Mouse (Mus musculus): Measurements from ENCODE around the gene Fsip1.
"Not testable (repeated sequence)": the region's sequence is repeated elsewhere in the genome, so short reads cannot be mapped to it uniquely, and the experiment has no call there.

Fsip1 gene

DNA sequence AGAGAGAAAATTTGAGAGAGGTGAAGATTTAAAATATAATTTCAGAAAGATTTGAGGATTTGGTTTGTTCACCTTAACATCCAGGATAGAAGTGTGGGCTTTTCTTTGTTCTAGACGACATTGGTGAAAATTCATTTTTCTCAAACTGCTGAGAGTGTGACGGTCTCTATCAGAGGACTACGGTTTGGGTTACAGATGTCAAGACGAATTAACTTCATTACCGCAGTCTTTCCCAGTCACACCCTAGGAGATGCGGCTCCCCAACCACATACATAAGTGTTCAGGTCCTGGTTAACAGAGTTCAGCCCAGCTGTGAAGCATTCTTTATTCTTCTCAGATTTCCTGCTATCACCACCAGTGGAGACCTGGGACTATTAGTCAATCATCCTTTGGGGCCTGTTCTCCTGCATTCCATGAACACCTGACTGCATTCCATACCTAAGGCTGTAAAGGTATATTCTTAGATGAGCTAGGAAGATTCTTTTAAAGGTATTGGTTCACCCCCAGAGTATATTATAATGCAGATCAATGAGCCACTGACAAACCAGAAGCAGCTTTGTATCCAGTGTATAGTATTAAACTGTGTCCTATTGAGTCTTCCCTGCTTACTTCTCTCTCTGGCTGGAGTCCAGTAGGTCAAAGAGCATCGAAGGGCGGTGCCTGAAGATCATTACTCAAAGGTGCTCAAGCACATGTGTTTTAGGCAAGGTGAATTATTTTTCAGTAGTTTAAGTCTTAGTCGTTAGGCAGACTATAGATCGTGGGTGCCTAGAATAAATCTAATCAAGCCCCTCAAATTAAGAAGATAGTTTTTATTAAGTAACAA is 82.0 kb downstream of the Fsip1 start:
- DNase-seq, result no peak

DNA sequence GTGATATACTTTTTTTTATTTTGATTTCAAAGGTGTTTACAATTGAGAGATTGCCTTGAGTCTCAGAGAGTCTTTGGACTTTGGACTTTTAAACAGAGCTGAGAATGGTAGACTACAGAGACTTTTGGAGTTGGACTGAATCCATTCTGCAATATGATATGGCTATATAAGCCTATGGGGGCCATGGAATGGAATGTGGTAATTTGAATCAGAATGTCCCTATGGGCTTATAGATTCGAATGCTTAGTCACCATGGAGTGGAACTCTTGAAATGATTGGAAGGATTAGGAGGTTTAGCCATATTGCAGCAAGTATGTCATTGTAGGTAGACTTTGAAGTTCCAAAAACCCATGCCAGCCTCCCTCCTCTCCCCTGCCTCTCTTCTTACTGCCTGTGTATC is 88.5 kb downstream of the Fsip1 start:
- no peak for DNase-seq

DNA sequence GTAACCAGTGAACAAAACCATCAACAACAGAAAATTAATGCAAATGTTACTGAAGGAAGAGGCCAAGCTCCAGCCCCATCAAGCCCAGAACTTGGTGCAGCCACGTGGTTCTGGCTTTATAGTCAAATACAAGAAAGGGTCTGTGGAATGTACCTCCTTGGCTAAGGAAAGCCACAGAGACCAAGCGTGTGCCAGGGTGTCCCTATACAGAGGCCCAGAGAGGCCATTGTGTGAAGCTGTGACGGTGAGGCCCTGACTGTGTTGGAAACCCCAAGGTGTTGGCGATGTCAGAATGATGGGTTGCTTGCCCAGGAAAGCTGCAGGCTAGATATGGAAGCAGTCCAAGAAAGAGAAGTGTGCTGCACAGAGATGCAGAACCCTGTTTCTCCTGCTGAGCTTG is 89.0 kb downstream of the Fsip1 start:
- DNase-seq, result peak in 1 of 2 experiments; percentile 15

DNA sequence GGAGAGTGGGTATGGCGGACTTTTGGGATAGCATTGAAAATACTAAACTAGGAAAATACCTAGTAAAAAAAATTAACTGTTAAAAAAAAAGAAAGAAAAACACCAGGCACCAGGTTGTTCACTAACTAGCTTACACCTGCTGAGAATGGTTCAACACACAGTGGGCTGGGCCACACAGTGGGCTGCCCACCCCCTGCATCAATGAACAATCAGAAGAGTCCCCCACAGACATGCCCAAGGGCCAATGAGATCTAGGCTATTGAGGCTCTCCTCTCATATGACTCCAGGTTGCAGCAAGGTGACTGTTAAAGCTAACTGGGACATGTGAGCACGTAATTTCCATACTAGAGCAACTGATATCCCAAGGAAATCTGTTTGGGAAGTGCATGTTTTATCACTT is 91.1 kb downstream of the Fsip1 start:
- no peak for DNase-seq

DNA sequence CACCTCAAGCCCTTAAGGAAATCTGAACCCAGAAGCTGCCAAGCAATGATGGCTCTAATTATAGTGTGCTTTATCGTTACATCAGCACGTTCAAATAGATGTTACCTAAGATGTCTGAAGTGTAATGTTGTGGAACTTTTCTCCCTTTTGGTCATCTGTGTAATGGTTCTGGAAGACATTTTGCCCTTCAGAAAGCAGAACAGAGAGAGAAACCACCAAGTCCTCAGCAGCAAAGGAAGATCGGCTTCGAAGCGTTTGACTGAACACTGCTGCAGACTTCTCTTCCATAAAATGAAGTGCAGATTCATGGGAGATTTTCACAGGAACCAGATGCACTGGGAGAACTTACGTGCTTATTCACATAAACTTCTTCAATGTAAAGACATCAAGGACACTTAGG is 92.6 kb downstream of the Fsip1 start:
- DNase-seq, result no peak

DNA sequence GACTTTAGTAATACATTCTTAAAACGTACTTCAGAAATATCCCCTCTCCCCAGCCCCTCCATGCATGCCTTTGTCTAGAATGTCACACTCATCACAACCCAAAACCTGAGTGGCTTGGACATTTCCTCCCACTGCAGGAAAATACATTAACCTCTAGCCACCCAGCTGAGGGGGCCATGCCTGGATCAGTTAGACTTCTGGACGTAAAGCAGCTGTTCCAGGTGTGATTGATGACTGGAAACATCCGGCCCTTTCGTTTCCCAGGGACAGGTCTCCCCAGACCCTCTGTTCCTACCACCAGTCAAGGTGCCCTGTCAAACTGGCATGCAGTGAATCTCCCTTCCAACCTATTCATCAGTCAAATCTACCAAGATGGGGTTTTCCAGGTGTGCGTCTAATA is 94.3 kb downstream of the Fsip1 start:
- DNase-seq, result no peak

DNA sequence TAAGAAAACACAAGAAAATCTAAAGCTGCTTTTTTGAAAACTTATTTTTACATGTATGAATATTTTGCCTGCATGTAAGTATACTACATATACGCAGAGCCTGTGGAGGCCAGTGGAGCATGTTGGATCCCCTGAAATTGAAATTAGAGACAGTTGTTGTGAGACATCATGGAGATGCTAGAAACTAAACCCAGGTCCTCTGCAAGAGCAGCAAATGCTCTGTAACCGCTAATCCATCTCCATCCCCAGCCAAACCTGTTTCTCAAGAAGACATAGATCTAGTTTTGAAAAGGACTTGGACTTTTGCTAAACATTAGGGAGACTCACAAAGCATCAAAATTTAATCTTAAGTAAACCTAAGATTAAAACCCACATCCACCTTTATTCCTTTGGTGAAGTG is 95.8 kb downstream of the Fsip1 start:
- no peak for DNase-seq

DNA sequence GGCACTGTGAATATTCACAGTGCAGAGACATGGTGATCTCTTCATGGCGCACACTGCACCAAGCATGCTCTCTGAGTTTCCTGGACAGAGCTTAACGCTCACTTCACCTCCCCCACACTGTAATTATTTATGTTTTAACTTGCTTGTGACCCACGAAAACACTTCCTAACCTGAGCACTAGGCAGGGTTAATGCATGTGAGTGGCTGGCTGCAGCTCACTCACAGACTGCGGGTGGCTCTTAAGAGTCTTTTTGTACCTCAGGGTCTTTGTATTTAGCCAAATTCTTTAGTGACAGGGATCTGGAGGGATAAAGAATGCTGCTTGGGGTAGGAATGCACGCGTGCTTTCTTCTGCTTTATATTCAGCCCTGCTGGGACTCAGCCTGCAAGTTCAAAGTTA is 96.2 kb downstream of the Fsip1 start:
- no peak for DNase-seq

DNA sequence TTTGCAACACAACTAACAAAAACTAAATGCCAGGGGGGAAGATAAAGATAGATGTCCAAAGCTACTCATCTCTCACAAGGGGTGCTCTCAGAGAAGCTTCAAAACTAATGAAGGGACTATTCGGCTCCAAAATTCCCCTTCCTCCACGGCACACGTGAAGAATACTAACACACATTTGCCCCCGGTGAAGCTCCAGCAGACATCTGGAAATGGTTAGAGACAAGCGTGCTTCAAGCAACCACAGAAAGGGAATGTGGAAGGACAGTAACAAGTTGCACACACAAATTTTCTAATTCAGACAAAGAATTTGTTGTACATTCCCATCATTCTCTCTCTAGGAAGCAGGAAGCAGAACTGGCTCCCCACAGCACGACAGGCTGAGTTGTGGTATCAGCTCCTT is 97.6 kb downstream of the Fsip1 start:
- DNase-seq, result no peak

DNA sequence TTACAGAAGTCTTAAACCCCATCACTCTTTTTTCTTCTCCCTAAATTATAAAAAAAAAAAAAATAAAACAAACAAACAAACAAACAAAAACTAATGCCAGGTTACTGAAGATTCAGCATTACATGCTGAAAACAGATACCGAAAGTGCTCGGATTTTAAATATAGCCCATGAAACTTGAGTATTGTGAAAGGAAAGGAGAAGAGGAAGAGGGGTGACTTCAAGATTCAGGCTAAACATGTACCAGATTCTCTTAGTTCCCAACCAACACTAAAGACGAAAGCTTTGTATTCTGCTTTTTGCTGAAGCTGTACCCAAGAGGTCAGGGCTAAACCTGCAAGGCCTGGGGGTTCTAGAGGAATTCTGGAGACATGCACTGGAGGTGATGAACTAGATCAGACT is 98.7 kb downstream of the Fsip1 start:
- no peak for DNase-seq

DNA sequence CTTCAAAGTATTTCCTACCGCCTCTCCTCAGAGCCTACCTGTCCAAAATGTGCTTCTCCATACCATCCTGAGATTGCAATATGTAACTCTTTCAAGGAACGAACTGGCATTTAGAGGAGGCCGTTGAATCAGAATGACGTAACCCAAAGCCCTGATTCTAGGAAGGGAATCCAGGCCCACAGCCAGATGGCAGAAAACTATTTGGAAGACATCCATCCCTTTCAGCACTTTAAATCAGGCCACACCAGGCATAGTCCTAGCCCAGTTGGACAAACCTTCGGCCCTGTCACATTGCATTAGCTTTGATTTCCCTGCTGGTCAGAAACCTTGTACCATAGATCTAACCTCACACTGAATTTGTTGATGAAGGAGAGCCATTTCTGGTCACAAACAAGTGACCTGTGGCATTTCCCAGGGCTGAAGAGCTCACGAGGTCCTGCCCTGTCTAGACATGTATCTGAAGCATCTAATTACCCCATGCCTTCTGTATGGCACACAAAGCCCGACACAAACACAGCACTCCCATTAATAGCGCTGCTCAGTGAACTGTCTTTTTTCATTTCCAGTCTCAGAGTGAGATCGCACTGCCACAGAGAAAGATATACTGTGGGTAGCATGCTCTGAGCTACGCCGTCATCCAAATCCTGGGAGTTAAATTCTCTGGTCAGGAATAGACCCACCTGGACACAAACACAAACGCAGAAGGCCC is 106.8 kb downstream of the Fsip1 start:
- peak; percentile 84 to 90 for DNase-seq

DNA sequence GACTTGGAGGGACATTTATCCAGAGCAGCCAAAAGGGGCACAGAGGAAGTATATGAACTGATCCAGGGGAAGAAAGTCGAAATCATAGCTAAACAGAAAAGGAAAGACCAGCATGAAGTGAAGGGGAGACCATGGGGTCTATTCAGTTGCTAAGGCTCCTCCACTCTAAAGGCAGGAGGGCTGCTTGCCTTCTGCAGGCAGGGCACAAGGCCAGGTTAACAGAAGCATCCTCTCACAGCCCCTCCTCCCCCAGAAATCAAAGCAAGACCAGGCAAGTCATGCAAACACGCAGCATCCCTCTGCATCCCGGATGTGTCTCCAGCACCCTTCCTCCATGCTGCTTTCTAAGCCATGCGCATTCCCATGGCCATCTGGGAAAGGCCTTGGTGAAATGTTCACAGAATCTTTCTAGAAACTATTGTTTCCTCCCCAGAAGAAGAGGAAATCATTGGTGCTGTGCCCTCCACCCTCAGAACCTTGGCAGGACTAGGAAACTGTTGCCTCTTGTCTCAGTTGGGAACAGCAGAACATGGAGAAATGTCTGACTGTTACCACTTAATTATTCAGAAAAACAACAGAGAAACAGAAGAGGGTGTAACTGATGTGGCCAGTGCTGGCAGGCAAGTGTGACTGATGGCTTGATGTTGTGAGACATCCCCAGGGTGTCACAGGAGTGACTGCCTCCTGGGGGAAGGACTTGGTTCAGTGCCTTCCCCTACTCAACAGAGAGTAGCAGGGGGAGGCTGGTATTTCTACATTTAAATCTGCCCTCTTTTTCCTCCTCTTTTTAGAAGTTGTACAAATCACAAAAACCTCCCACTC is 108.2 kb downstream of the Fsip1 start:
- no peak for DNase-seq

DNA sequence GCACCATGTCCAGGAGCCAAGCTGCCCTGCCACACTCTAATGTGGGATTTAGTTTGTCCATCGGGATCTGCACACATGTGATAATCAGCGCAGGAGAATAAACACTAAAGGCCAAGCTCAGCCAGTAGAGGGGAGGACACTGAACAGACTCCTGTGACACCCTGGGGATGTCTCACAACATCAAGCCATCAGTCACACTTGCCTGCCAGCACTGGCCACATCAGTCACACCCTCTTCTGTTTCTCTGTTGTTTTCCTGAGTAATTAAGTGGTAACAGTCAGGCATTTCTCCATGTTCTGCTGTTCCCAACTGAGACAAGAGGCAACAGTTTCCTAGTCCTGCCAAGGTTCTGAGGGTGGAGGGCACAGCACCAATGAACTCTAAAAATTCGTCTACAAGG is 109.0 kb downstream of the Fsip1 start:
- not testable (repeated sequence) for DNase-seq

DNA sequence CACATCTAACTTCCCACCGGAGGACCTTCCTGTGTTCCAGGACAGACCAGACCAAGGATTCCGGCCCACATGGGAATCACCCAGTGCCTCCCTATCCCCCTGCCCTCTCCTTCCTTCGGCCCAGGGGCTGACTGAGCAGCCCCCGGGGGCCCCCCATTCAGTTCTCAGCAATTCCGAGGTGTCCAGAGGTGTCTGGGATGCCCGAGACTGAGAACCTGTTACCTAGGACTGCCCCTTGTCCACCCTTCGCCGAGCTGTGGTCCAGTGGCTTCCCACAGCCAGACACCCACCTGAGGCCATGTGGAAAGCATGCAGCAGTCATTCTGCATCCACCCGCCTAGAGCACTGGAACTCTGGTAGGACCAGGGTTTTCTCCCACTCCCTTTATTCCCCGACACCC is 115.1 kb downstream of the Fsip1 start:
- no peak for DNase-seq

DNA sequence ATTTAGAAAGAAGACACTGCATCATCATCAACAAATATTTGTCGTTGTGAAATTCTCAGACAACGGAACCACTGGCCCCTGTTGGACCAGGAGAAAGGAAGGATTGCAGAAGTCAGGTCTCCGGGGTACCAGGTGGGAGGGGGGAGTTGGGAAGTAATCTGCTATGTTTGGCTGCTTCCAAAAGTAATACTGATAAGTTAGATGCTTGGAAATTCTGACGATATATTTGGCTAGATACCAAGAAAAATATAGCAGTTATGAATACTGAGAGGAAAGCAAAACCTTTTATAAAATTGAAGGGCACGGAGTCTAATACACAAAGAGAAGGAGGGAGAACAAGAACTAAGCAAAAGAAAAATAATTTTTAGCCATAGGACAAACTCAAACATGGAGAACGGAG is 117.5 kb downstream of the Fsip1 start:
- DNase-seq, result no peak

DNA sequence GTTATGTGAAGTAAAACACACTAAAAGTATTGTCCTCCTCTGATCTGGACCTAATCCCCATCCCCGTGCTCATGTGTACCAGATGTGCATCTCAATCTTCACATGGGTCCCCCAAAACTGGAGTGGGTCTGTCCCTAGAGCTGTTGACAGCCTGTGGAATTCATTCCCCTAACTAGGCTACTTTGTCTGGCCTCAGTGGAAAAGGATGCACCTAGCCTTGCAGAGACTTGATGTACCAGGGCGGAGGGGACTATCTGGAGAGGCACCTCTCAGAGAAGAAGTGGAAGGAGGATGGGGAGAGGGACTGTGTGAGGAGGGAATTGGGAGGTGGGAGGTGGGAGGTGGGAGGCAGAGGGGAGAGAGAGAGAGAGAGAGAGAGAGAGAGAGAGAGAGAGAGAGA is 119.0 kb downstream of the Fsip1 start:
- DNase-seq, result no peak

DNA sequence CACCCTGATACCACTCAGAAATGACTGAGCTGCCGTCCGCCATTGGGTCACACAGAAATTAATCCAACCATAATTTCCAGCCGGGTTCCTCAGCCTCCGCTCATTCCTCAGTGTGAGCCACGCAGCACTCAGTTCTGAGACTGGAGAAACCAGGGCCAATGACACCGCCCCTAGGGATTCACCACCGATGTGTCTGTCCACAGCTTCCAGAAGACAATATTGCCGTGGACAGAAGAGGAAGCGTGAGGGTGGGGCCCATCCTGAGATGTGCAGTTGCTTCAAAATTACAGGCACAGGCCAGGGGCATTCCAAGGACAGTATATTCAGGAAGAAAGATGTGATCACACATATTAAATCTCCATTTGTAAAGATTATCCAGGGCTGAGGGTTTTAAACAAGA is 119.7 kb downstream of the Fsip1 start:
- no peak for DNase-seq

DNA sequence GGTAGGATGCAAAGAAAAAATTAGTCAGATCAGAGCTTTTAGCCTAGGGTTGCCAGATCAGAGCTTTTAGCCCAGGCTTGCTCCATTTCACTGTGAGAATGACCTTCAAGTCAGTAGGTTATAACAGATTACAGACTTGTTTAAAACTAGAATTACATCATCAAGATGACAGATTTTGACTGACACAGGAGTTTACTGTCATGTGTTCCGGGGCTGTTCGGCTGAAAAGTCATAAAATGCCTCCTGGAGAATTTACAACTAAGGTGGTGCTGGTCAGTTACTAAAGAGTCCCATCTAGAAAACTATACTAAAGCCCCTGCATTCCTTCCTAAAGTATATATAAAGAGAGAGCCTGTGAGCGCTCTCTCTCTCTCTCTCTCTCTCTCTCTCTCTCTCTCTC is 128.5 kb downstream of the Fsip1 start:
- no peak for DNase-seq

DNA sequence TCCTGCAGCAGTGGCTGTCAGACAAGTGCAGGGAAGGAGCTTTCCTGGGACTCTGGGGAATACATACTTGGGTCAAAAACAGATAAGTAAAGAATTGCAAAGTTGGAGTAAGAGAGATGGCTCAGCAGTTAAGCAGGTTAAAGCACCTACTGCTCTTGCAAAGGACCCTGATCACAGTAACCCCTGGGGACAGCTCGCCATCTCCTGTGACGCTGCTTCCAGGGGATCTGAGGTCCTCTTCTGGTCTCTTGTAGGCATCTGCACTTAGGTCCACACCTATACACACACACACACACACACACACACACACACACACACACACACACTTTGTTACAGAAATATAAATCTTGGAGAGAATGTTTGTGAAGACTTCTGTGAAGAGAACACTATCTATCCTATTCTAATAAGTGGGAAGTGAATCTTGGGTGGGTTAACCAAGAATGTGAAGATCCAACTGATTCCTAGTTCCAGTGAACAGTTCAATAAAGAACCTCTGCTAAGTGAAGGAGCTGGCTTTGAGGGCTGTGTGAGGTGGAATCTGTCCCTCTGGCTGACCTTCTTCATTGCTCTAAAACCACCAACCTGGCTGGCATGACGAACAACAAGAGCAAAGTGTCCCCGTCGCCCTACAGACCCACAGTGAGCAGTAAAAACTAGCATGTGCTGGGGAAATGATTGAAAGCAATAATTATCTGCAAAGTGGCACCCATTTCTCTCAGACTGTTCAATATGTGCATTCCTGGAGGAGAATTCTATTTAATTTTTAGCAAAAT is 129.1 kb downstream of the Fsip1 start:
- DNase-seq, result no peak

DNA sequence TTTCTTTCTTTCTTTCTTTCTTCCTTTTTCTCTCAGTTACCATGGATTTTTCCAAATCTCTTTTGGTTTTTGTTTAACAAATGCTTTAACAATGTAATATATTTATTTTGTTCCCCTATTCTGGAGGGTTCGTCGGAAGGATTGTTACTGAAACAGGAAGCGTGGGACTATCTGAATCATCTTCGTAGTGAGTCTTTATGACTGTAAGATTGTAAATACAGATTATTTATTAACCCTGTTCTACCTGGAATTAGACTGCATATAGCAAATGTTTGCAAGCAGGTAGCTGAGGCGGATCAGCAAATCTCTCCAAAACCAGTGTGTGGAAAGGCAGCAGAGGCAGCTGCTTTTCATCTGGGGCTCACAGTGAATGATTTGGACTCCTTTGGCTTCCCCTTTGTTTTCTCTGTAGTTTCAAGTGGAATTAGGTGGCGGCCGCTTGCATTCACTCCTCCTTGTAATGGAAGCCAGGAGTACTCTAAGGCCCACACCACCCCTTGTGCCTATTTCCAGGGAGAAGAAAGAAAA is 130.8 kb downstream of the Fsip1 start:
- no peak for DNase-seq

DNA sequence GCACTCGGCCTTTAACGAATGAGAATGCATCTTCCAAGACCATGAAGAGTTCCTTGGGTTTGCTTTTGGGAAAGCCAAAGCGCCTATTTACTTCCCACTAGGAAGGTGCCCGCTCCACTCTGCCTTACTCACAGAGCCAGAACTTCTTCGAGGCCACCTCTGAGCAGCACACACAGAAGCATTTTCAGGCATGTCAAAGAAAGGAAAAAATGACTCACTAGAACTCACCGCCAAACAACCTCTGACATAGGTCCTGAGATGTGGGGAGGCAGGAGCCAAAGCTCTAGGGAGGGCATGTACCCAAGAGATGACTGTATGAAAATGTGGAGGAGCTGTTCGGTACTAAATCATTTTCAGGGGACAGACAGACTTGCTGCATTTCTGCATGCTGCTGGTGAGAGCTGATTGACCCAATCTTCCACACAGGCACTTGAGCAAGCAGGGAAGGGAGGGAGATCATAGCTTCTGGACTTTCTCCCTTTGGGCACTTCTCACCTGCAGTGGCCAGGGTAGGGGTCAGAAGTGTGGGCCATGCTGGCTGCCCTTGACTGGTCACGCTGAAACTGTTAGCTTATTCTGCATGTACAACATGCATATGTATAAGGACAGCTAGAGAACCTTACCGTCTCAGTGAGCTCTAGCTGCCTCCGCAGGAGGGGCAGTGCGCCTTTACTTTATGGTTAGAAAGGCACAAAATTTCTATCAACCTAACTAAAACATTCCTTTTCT is 131.4 kb downstream of the Fsip1 start:
- DNase-seq, result no peak

DNA sequence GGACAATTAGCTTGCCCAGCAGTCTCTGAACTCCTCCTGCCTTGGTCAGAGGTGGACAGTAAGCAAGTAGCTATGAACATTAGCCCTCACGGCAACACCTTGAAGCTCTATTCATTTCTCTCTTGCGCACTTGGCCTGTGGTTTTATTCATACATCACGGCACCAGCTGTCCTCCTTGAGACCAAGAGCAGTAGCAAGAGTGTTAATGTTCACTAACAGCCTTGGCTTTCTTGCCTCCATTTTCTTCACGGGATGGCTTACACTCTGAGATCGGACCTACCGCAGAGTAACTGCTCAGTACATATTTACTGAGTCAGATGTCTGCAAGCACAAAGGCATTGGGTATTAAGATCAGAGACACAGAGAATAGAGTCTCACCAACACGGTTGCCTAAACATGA is 132.3 kb downstream of the Fsip1 start:
- DNase-seq, result no peak

All from cerebellum, postnatal 25 days (tissue).